Mouse (Mus musculus): Measurements from ENCODE around the gene Gm11627. TPM values are rescaled to one million over a fixed set of nuclear protein-coding genes. Genes with fewer than 3 reads are reported as not detected.

The Gm11627 gene
- total RNA-seq (2023): not detected

DNA sequence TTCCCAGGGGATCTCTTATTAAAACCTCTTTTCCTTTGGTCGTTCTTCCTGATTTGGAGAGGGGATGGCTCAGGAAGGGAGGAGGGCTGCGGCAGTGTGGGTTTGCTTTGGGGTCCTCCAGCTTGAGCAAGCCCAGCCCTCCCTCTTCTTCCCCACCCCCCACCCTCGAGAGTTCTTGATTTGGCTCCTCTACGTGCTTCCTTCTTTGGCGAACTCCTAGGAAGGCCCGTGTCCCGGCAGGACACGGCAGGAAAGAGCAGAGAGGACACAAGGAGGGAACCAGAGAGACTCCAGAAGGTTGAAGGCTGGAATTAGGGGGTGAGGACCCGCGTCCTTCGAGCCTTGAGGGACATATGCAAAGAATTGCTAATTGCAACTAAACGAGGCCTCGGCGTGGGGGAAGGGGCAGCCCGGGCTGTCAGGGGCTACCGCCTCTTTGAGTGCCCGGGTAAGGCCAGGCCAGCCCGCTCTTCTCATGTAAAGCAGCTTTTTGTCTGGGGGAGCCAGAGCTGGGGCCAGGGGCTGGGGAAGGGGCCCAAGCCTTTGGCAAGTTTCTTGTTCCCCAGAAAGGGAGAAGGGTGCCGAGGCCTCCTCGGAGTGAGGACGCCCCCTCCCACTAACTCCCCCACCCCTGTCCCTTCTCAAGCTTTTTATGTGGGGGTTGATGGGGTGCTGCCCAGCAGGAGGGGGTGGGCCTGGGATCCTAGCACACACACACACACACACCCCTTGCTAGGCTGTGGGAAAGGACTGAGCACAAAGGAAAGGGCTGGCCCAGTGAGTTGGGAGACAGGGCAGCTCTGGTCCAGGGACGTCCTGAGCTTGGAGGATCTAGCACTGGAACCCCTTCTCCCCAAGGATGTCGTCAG, at the start of gene Gm11627:
Gene Gm11627, minus strand, starts transcription at position 297 of the 869 bp plus-strand sequence.

DNA sequence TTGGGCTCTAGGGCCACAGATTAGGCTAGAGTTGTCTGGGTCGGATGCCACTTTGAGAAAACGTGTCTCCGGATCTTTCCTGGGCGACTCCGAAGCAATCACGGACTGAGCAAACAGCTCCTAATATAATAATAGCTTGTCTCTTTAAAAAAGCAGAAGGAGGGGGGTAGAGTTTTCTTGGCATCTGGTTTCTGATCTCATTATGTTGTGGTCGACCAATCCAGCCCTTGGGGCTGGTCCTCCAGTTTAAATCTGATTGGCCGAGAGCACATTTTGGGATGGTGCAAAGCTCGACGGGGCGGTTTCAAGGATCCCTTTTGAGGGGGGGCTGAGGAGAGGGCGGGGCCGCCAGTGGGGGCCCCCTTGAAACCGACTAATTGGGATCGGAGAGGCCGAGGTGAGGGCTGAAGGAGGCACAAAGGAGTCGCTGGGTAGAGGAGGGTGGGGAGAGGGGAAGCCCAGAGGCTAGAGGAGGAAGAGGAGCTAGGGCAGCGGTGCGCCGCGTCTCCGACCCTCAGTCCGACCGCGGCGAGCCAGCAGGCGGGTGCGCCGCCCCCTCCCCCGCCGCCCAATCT, 24.8 kb upstream of the Gm11627 start, which contains the start of gene Fzd2:
Gene Fzd2, plus strand, starts transcription at position 387 of the 575 bp plus-strand sequence.

DNA sequence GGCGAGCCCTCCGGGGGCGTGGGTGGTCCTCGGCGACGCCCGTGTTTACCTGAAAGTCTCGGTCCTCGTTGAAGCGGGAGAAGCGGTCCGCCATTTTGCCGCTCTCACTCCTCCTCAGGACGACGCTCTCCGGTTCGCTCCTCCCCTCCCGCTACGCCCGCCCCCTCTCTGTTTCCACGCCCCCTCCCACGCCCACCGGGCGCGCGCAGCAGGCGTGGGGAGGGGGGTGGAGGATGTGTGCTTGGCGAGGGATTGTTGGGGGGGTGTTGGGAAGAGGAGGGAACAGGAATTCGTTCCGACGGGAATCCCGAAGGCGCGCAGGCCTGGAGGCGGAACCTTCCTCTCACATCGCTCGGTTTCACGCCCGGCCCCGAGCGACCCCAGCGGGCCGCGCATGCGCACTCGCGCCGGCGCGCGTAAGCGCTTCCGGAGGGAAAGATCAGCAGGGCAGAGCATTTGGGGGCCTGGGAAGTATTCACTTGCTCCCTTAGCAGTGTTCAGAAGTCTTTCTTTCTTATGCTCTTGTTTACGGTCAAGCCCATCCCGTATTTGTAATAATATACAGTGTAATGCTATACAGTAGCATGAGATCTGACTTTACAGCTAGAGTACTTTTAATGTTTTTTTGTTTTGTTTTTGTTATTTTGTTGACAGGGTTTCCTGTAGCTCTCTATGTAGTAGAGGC, 23.1 kb downstream of the Gm11627 start, which contains the start of gene Gpatch8:
Gene Gpatch8, minus strand, starts transcription at position 362 of the 685 bp plus-strand sequence.

Other genes starting within 250 kb of the Gm11627 start
- 12.5 TPM for gene Slc4a1, start 213.3 kb downstream of the Gm11627 start, total RNA-seq (2023)
- gene Rundc3a, start 186.1 kb downstream of the Gm11627 start, total RNA-seq (2023): 4.6 TPM
- gene Slc25a39, start 171.5 kb downstream of the Gm11627 start, total RNA-seq (2023): 32.5 TPM
- 19.6 TPM for gene Grn, start 149.1 kb downstream of the Gm11627 start, total RNA-seq (2023)
- gene Fam171a2, start 131.8 kb downstream of the Gm11627 start, total RNA-seq (2023): not detected
- 23.1 TPM for gene Itga2b, start 109.3 kb downstream of the Gm11627 start, total RNA-seq (2023)
- 57.9 TPM for gene Gpatch8, start 23.1 kb downstream of the Gm11627 start, total RNA-seq (2023)
- gene Fzd2, start 24.9 kb upstream of the Gm11627 start, total RNA-seq (2023): not detected
- not detected for gene Meioc, start 84.3 kb upstream of the Gm11627 start, total RNA-seq (2023)
- gene Ccdc43, start 118.3 kb upstream of the Gm11627 start, total RNA-seq (2023): 36.7 TPM
- gene Adam11, start 182.0 kb upstream of the Gm11627 start, total RNA-seq (2023): 2.6 TPM
- gene Gjc1, start 240.2 kb upstream of the Gm11627 start, total RNA-seq (2023): not detected